ENCODE assay signal across 8 mouse cellular contexts in the genomic region with DNA sequence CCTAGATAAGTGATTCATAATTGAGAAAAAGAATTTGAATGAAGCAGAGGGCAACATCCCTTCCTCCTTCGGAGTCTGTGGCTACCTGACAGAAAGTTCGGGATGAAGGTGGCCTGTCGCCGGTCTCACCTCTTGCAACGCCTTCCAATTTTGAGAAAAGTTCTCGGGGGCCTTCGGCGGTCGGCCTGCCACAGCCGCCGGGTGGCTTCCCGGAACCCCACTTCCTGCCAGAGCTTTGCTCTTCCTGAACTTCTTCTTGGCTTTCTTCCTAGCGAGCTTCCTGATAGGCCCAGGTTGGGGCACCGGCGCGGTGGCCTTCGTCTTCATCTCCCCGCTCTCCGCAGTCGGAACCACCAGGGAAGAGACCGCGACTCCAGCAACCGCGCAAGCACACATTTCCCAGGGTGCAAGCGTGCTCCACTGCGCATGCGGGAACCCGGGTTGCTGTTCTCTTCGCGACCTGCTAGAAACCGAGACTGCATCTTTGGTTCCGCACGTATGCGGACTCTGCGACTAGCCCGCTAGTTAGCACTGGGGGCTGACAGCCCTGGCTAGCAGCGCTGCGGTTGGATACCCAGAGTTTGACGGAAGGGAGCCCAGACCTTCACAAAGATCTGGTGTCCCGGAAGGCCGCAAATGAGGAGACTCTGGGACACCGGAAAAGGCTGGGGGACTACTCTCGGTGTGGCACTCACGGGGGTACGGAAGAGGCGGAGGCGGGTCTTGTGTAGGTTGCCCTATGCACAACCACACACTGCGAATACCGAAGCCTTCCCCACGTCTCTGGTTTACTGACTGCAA. TPM values are rescaled to one million over a fixed set of nuclear protein-coding genes. Genes with fewer than 3 reads are reported as not detected.
DNase-seq lines count a peak whose midpoint lies in the region; ATAC-seq and TF ChIP-seq lines count a peak whose summit lies in the region.

A gene (minus strand): TSS at position 464 of the 801 bp plus-strand sequence.

- no peak for TF ChIP-seq CTCF in C2C12 (IDR thresholded peaks at IDR 0.05; ENCODE audit: control insufficient read depth, insufficient read depth, insufficient read length)
- TF ChIP-seq CTCF in brain, embryonic 14.5 days (IDR thresholded peaks at IDR 0.05; ENCODE audit: borderline replicate concordance, extremely low read depth, insufficient read depth, insufficient read length), result no peak
- no peak for TF ChIP-seq CTCF in kidney, postnatal 0 days (IDR thresholded peaks at IDR 0.05; ENCODE audit: low read depth)

- under 1% methylated on average over 50 of the region's 50 CpGs for WGBS in heart, embryonic 12.5 days
- WGBS in kidney, postnatal 0 days, result under 1% methylated on average over 50 of the region's 50 CpGs
- under 1% methylated on average over 50 of the region's 50 CpGs for WGBS in liver, embryonic 11.5 days
- under 1% methylated on average over 50 of the region's 50 CpGs for WGBS in stomach, embryonic 14.5 days

- peak within 1 kb of the TSS; percentile 86 for H3K9ac ChIP-seq in heart, embryonic 12.5 days
- H3K9ac ChIP-seq in kidney, postnatal 0 days (ENCODE audit: low read depth, low read length), result peak within 1 kb of the TSS; percentile 82
- peak within 1 kb of the TSS; percentile 93 for H3K9ac ChIP-seq in liver, embryonic 11.5 days (ENCODE audit: low read depth, low read length)
- H3K9ac ChIP-seq in stomach, embryonic 14.5 days (replicated peaks; ENCODE audit: low read depth, low read length), result peak within 1 kb of the TSS; percentile 90

- peak within 1 kb of the TSS; percentile 92 for H3K4me3 ChIP-seq in C2C12 (ENCODE audit: insufficient read depth, poor library complexity, severe bottlenecking)
- H3K4me3 ChIP-seq in erythroblast, embryonic 14.5 days (replicated peaks), result peak within 1 kb of the TSS; percentile 83
- peak within 1 kb of the TSS; percentile 73 for H3K4me3 ChIP-seq in heart, embryonic 12.5 days
- peak within 1 kb of the TSS; percentile 67 for H3K4me3 ChIP-seq in kidney, postnatal 0 days (replicated peaks; ENCODE audit: low read depth, low read length)
- H3K4me3 ChIP-seq in liver, embryonic 11.5 days (ENCODE audit: low read depth, low read length), result peak within 1 kb of the TSS; percentile 88
- peak within 1 kb of the TSS; percentile 87 for H3K4me3 ChIP-seq in stomach, embryonic 14.5 days (ENCODE audit: low read depth, low read length)

- peak; percentile 99 for DNase-seq in brain, embryonic 14.5 days (ENCODE audit: low read depth)
- DNase-seq in kidney, postnatal 0 days (ENCODE audit: low spot score), result peak; percentile 96
- peak; percentile 93 for DNase-seq in liver, embryonic 11.5 days (ENCODE audit: low spot score)
- peak; percentile 98 for DNase-seq in naive thymus-derived CD4-positive, alpha-beta T cell, adult 2 months (ENCODE audit: low read depth)

- no peaks in the 10 kb centered on the region for H3K27me3 ChIP-seq in C2C12 (ENCODE audit: control insufficient read depth, insufficient read depth, insufficient read length)
- no peaks in the 10 kb centered on the region for H3K27me3 ChIP-seq in erythroblast, embryonic 14.5 days (ENCODE audit: control insufficient read depth)
- no peaks in the 10 kb centered on the region for H3K27me3 ChIP-seq in heart, embryonic 12.5 days (replicated peaks)
- H3K27me3 ChIP-seq in kidney, postnatal 0 days (ENCODE audit: insufficient read depth, low read length), result no peaks in the 10 kb centered on the region
- no peaks in the 10 kb centered on the region for H3K27me3 ChIP-seq in liver, embryonic 11.5 days (replicated peaks; ENCODE audit: control insufficient read depth, insufficient read depth, low read length)
- H3K27me3 ChIP-seq in stomach, embryonic 14.5 days (ENCODE audit: control insufficient read depth, insufficient read depth, low read length), result no peaks in the 10 kb centered on the region

- H3K36me3 ChIP-seq in C2C12 (ENCODE audit: control insufficient read depth, insufficient read depth), result peaks cover 35% of the 10 kb centered on the region
- H3K36me3 ChIP-seq in erythroblast, embryonic 14.5 days (ENCODE audit: control insufficient read depth), result peaks cover 29% of the 10 kb centered on the region
- peaks cover 29% of the 10 kb centered on the region for H3K36me3 ChIP-seq in heart, embryonic 12.5 days
- peaks cover 11% of the 10 kb centered on the region for H3K36me3 ChIP-seq in kidney, postnatal 0 days (ENCODE audit: insufficient read depth, low read length)
- H3K36me3 ChIP-seq in liver, embryonic 11.5 days (ENCODE audit: control insufficient read depth, insufficient read depth, low read length), result peaks cover 17% of the 10 kb centered on the region
- H3K36me3 ChIP-seq in stomach, embryonic 14.5 days (ENCODE audit: control insufficient read depth, insufficient read depth, low read length), result peaks cover 17% of the 10 kb centered on the region

- peaks cover 18% of the 10 kb centered on the region for H3K79me3 ChIP-seq in C2C12 (ENCODE audit: low read depth)

- H3K27ac ChIP-seq in heart, embryonic 12.5 days (ENCODE audit: poor library complexity, severe bottlenecking), result peak within 1 kb of the TSS; percentile 98
- peak within 1 kb of the TSS; percentile 100 for H3K27ac ChIP-seq in kidney, postnatal 0 days
- peak within 1 kb of the TSS; percentile 99 for H3K27ac ChIP-seq in liver, embryonic 11.5 days (ENCODE audit: low read depth, low read length)
- H3K27ac ChIP-seq in stomach, embryonic 14.5 days (ENCODE audit: low read length), result peak within 1 kb of the TSS; percentile 91

- peak; percentile 93 for ATAC-seq in heart, embryonic 12.5 days (ENCODE audit: insufficient number of reproducible peaks, low FRiP score)
- peak; percentile 92 for ATAC-seq in kidney, postnatal 0 days (replicated peaks; ENCODE audit: low FRiP score, low read depth)
- ATAC-seq in liver, embryonic 11.5 days (replicated peaks; ENCODE audit: low FRiP score), result peak; percentile 92
- ATAC-seq in stomach, embryonic 14.5 days (ENCODE audit: insufficient number of reproducible peaks, insufficient read depth, low FRiP score, low read depth), result peak; percentile 93

- peak within 1 kb of the TSS; percentile 77 for H3ac ChIP-seq in C2C12 (ENCODE audit: control insufficient read depth, insufficient read length, low read depth)

- peak; percentile 55; the same call in 1 of the 2 replicates for TF ChIP-seq POLR2A in brain, embryonic 14.5 days (IDR thresholded peaks at IDR 0.05; ENCODE audit: borderline replicate concordance, extremely low read depth, insufficient read depth, insufficient read length, poor library complexity, severe bottlenecking)

- peaks cover 8% of the 10 kb centered on the region for H3K9me3 ChIP-seq in erythroblast, embryonic 14.5 days (ENCODE audit: control insufficient read depth, low read length)
- peaks cover 8% of the 10 kb centered on the region for H3K9me3 ChIP-seq in heart, embryonic 12.5 days (replicated peaks)
- H3K9me3 ChIP-seq in kidney, postnatal 0 days (replicated peaks; ENCODE audit: low read length), result no peaks in the 10 kb centered on the region
- H3K9me3 ChIP-seq in liver, embryonic 11.5 days (ENCODE audit: control insufficient read depth, low read length), result 0 out of 2 replicates have a peak, but pooled peaks cover 4% of the 10 kb centered on the region
- H3K9me3 ChIP-seq in stomach, embryonic 14.5 days (ENCODE audit: control insufficient read depth, low read depth, low read length), result no peaks in the 10 kb centered on the region

- H3K79me2 ChIP-seq in C2C12 (ENCODE audit: control insufficient read depth, insufficient read depth), result peaks cover 49% of the 10 kb centered on the region

- peak within 1 kb of the TSS; percentile 95 for H3K4me2 ChIP-seq in heart, embryonic 12.5 days
- peak within 1 kb of the TSS; percentile 59 for H3K4me2 ChIP-seq in kidney, postnatal 0 days (ENCODE audit: low read length)
- peak within 1 kb of the TSS; percentile 91 for H3K4me2 ChIP-seq in liver, embryonic 11.5 days
- peak within 1 kb of the TSS; percentile 85 for H3K4me2 ChIP-seq in stomach, embryonic 14.5 days (replicated peaks; ENCODE audit: low read depth, low read length)

- H3K4me1 ChIP-seq in erythroblast, embryonic 14.5 days (ENCODE audit: control insufficient read depth), result peaks cover 42% of the 10 kb centered on the region
- H3K4me1 ChIP-seq in heart, embryonic 12.5 days (replicated peaks), result peaks cover 27% of the 10 kb centered on the region
- H3K4me1 ChIP-seq in kidney, postnatal 0 days (replicated peaks; ENCODE audit: insufficient read depth, low read length), result peaks cover 9% of the 10 kb centered on the region; the same call in 1 of the 2 replicates
- H3K4me1 ChIP-seq in liver, embryonic 11.5 days (replicated peaks; ENCODE audit: control insufficient read depth, insufficient read depth, low read length), result peaks cover 8% of the 10 kb centered on the region
- peaks cover 14% of the 10 kb centered on the region for H3K4me1 ChIP-seq in stomach, embryonic 14.5 days (ENCODE audit: control insufficient read depth, insufficient read depth, low read length)

TF ChIP-seq in C2C12, 6 proteins besides CTCF, POLR2A, EP300 and RAD21:
- TF ChIP-seq CEBPB (IDR thresholded peaks at IDR 0.05; ENCODE audit: low read depth) (no peak), MAX (IDR thresholded peaks at IDR 0.05) (peak; percentile 78)

RNA-seq across cellular contexts. Expression of the gene that starts here (rescaled TPM):
- 30.0 TPM for polyA plus RNA-seq in C2C12 (2012; fragmentation: generic; extraction: Trizol)
- polyA plus RNA-seq in brain, embryonic 14.5 days (2012; rRNA removed), result 40.8 and 46.6 TPM in 2 replicates
- 2.7 and 5.7 TPM in 2 replicates for polyA plus RNA-seq in erythroblast, embryonic 14.5 days (2012)
- 27.7 and 29.6 TPM in 2 replicates for polyA plus RNA-seq in heart, embryonic 12.5 days (2016; fragmentation: Nextera tagmentation; extraction: Ambion mirVana)
- polyA plus RNA-seq in kidney, postnatal 0 days (2015; fragmentation: Nextera tagmentation; extraction: Ambion mirVana), result 34.3 TPM in 2 replicates
- polyA plus RNA-seq in liver, embryonic 11.5 days (2014; fragmentation: Nextera tagmentation; extraction: Ambion mirVana), result 58.8 TPM in 2 replicates
- 45.2 and 45.3 TPM in 2 replicates for polyA plus RNA-seq in stomach, embryonic 14.5 days (2014; fragmentation: Nextera tagmentation; extraction: Ambion mirVana)

Comparison
In these comparisons a context has a peak if more than half of its experiments do, and no peak if none do; other contexts are left out.
1. Peak in every context shown above with its lines: DNase-seq, ATAC-seq, H3K4me3 ChIP-seq and H3K27ac ChIP-seq.